Mouse (Mus musculus): ENCODE results near the gene Cacna1e. TPM values are rescaled to one million over a fixed set of nuclear protein-coding genes. Genes with fewer than 3 reads are reported as not detected.

Gene Cacna1e
- total RNA-seq, 1 experiment from 2014 or later: 1.2 TPM

- no peak for ATAC-seq (replicated peaks; ENCODE audit: low read depth, poor library complexity, severe bottlenecking)
These were observed 43.2 kb downstream of the Cacna1e start for GRCm38 (mm10) chr1:154841057-154841630.

DNA sequence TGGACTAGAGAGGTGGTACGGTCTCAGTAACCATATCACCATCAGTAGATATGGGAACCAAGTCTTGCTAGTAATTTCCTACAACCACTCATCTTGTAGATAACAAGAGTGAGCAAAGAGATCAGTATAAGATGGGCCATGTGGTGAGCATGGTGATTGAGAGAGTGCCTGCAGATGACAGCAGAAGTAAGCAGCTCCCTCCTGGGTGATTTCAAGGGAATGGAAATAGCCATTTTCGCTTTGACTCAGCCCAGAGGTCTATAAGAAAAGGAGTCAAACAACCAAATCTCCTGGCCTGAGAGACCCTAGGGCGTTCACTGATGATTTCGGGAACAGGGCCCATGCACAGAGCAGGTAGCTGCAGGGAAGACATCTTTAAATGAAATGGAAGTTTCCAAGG, 45.0 kb downstream of the Cacna1e start:
- ATAC-seq (replicated peaks; ENCODE audit: low read depth, poor library complexity, severe bottlenecking): no peak

GRCm38 (mm10) chr1:154836473-154836872, 47.8 kb downstream of the Cacna1e start:
- no peak for ATAC-seq (replicated peaks; ENCODE audit: low read depth, poor library complexity, severe bottlenecking)

DNA sequence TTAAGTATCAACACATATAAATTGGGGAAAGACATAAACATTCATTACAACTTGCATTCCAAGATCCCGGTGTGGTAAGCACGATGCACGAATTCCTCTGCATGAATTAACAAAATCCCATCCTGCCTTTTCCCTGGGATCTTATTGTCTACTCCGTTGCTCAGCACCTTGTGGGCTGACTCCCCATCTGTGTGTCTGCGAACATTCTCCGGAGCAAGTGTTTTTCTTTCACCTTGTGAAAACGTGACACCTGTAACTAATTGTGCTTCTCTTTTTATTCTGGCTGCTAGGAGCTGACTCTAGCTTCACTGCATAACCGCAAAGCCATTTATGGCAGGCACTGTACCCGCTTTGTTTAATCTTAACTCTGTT, 52.1 kb downstream of the Cacna1e start:
- no peak for ATAC-seq (replicated peaks; ENCODE audit: low read depth, poor library complexity, severe bottlenecking)

- no peak for ATAC-seq (replicated peaks; ENCODE audit: low read depth, poor library complexity, severe bottlenecking)
These were observed 52.8 kb downstream of the Cacna1e start for GRCm38 (mm10) chr1:154831269-154832167.

DNA sequence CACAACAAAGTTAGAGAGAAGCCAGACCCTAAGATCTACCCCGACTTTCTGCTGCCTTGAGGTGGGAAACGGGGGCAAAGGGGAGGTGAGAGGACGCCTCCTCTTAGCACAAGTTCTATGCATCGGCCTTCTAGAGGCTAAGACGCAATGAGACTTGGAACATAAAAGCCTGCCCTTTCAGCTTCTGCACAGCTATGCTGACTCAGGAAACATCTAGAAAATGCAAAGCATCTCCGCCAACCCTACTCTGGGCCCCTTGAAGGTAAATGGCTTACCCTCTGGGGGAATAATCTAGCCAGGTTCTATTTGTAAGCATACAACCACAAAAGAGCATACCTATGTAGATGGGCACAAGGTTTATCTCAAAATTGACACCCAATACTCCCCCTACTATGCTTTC, 54.2 kb downstream of the Cacna1e start:
- ATAC-seq (replicated peaks; ENCODE audit: low read depth, poor library complexity, severe bottlenecking): no peak

- peak; percentile 96 for ATAC-seq (replicated peaks; ENCODE audit: low read depth, poor library complexity, severe bottlenecking)
These were observed 61.2 kb downstream of the Cacna1e start for GRCm38 (mm10) chr1:154823098-154823497.

- no peak for ATAC-seq (replicated peaks; ENCODE audit: low read depth, poor library complexity, severe bottlenecking)
These were observed 63.9 kb downstream of the Cacna1e start for GRCm38 (mm10) chr1:154820422-154820821.

DNA sequence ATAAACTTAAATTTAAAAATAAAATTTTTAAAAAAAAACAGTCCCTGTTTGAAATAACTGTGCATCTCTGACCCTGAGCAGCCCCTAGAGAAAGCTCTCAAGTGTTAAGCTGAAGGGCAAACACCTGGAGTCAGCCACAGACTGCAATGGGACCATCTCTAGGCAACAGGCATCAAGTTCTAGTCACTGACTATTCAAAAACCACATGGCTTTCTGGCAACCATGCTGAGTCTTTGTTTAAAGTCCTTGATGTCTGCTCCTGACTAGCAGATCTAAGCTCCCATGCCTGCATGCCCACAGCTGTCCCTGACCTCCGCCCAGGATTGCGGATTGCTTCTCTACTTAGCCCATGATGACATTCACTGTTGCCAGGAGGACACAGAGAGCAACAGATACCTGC, 64.3 kb downstream of the Cacna1e start:
- ATAC-seq (replicated peaks; ENCODE audit: low read depth, poor library complexity, severe bottlenecking): no peak

- no peak for ATAC-seq (replicated peaks; ENCODE audit: low read depth, poor library complexity, severe bottlenecking)
These were observed 65.6 kb downstream of the Cacna1e start for GRCm38 (mm10) chr1:154818742-154819141.

GRCm38 (mm10) chr1:154816836-154817235, 67.5 kb downstream of the Cacna1e start:
- no peak for ATAC-seq (replicated peaks; ENCODE audit: low read depth, poor library complexity, severe bottlenecking)

- ATAC-seq (replicated peaks; ENCODE audit: low read depth, poor library complexity, severe bottlenecking): no peak
These were observed 68.0 kb downstream of the Cacna1e start for GRCm38 (mm10) chr1:154816267-154816666.

GRCm38 (mm10) chr1:154805742-154806141, 78.6 kb downstream of the Cacna1e start:
- ATAC-seq (replicated peaks; ENCODE audit: low read depth, poor library complexity, severe bottlenecking): no peak

GRCm38 (mm10) chr1:154805038-154805437, 79.3 kb downstream of the Cacna1e start:
- no peak for ATAC-seq (replicated peaks; ENCODE audit: low read depth, poor library complexity, severe bottlenecking)

DNA sequence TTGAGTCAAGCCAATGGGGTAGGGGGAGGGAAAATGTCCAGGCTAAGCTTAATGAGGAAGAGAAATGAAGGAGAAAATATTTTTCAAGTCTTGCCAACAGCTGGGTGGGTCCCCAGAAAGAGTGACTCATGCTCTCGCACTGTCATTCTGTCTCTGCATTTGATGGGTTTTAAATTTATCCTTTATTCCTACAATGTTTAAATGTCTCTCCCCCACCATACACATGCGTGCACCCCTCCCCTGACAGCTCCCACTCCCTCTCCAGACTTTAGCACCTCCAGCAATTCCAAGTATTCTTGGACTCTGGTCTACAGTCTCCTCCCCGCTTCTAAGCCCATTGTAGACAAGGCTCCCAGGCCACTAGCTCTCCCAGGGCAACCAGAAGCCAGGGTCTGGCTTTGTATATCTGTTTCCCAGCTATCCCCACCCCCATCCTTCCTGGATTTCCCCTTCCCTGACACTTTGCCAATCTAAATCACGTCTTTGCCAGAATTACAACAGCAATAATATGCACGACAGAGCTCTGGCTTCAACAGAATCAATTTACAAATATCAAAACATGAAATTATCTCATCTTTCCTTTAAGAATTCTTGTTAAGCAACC, 81.9 kb downstream of the Cacna1e start:
- no peak for ATAC-seq (replicated peaks; ENCODE audit: low read depth, poor library complexity, severe bottlenecking)

DNA sequence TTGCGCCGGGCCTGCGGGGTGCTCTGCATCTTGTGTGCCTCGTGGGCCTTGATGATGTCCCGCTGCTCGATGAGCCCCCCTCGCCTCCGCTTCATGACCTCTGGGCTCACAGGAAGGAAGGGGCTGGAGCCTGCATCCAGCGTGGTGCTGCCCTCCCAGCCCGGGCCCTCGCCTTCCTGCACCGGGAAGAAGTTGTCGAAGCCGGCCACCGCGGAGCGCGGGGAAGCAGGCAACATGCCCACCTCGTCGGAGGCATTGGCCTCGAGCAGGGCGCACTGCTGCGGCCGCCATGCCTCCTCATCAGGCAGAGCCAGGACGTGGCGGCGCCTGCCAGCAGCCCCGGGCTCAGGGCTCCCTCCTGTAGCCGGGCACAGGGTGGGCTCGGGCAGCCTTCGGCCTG, 85.0 kb downstream of the Cacna1e start:
- ATAC-seq (replicated peaks; ENCODE audit: low read depth, poor library complexity, severe bottlenecking): no peak

DNA sequence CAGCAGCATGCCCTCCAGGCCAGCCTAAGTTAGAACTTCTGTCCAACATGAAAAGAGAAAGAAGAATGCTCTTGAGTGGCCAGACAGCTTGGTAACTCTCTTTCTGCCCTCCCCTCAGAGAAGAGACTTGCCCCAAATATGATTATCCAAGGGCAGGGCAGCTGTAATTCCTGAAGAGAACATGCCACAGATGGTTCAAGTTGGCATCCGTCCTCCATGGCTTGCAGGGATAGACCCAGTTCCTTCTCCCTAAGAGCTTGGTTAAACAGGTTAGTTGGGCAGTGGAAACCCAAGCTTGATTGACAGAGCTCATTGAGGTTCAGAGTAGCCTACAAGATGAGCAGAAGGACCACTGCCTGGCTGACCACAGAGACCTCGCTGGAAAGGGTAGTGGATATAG, 85.5 kb downstream of the Cacna1e start:
- no peak for ATAC-seq (replicated peaks; ENCODE audit: low read depth, poor library complexity, severe bottlenecking)

GRCm38 (mm10) chr1:154796685-154797084, 87.6 kb downstream of the Cacna1e start:
- ATAC-seq (replicated peaks; ENCODE audit: low read depth, poor library complexity, severe bottlenecking): no peak

GRCm38 (mm10) chr1:154794518-154794951, 89.8 kb downstream of the Cacna1e start:
- peak; percentile 73 for ATAC-seq (replicated peaks; ENCODE audit: low read depth, poor library complexity, severe bottlenecking)

DNA sequence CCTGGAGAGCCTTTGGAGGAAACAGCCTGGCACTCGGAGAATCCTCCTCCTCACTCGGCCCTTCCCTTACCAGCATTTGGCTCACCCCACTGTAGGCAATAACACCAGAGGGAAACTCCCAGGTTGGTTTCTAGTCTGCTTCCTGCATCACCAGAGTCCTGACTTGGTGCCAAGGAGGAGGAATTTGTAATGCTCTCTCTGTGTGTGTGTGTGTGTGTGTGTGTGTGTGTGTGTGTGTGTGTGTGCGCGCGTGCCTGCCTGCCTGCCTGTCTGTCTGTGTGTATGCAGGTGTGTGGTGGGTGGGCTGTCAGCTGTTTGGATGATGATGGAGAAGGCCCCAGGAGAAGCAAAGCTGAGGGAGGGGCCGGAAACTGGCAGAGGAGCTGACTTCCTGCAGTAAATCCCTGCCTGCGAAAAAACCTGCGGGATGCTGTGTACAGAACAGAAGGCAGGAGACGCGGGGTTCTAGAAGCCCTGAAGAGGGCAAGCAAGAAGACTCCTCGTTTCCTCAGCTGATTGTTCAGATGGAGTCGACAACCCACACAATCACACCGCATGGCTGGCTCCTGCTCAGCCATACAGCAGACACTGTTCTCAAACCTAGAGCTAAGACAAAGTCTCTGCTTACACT, 92.6 kb downstream of the Cacna1e start:
- ATAC-seq (replicated peaks; ENCODE audit: low read depth, poor library complexity, severe bottlenecking): peak; percentile 24

DNA sequence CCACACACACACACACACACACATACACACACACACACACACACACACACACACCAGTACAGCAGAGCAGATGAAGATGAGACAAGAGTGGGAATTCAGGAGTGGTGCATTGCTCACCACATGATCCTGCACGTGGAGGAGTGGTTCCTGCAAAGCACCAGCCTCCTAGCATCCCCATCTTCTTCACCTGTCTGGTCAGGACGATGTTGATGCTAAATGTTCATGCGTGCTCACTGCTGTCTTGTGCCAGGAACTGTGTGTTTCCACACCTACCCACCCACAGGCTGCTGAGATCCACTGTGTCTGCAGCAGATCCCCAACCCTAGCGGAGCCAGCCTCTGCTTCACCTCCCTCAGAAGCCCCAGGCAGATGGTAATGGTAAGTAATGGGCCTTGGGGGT, 95.8 kb downstream of the Cacna1e start:
- no peak for ATAC-seq (replicated peaks; ENCODE audit: low read depth, poor library complexity, severe bottlenecking)
